Mouse (Mus musculus) G1E (cell line): ENCODE results near the gene Olfr1499. TPM values are rescaled to one million over a fixed set of nuclear protein-coding genes. Genes with fewer than 3 reads are reported as not detected.
"Not testable (repeated sequence)": the region's sequence is repeated elsewhere in the genome, so short reads cannot be mapped to it uniquely, and the experiment has no call there.

Source experiments
- ATAC-seq: 2 replicates; pipeline ENCODE4 v1.8.0; 2016; ENCODE audit warnings: mild to moderate bottlenecking; ENCODE audit not compliant: insufficient number of reproducible peaks, poor library complexity, low FRiP score, severe bottlenecking; ENCODE audit errors: extremely low read depth
- DNase-seq: peaks from one replicate; pipeline ENCODE4 v3.0.0; 2012; ENCODE audit warnings: low spot score
- H3K27me3 ChIP-seq: 2 replicates; pipeline ENCODE4 v1.6.1; 2012; ENCODE audit warnings: mild to moderate bottlenecking, low read length, inconsistent platforms; ENCODE audit not compliant: insufficient read depth
- H3K36me3 ChIP-seq: replicated peaks from 2 replicates; pipeline ENCODE3; 2012; ENCODE audit warnings: mild to moderate bottlenecking, inconsistent platforms
- H3K4me1 ChIP-seq: 2 replicates; pipeline ENCODE4 v1.6.1; 2012; ENCODE audit warnings: low read depth, low read length, inconsistent platforms, mixed read lengths; ENCODE audit not compliant: insufficient read depth
- H3K4me3 ChIP-seq: 2 replicates; pipeline ENCODE4 v1.5.1; 2012; ENCODE audit warnings: low read depth, mild to moderate bottlenecking, inconsistent platforms, low read length, moderate library complexity, mixed read lengths
- H3K9me3 ChIP-seq: replicated peaks from 2 replicates; pipeline ENCODE4 v1.6.1; 2012; ENCODE audit warnings: inconsistent platforms
- CTCF ChIP-seq: IDR thresholded peaks from 2 replicates; pipeline ENCODE4 v1.5.1; 2012; ENCODE audit warnings: low read depth, low read length, inconsistent platforms, mixed read lengths
- GATA1 ChIP-seq: IDR thresholded peaks from 2 replicates; pipeline ENCODE4 v1.6.1; 2012; ENCODE audit warnings: borderline replicate concordance, low read length, inconsistent platforms, mixed read lengths
- GATA2 ChIP-seq: IDR thresholded peaks from 2 replicates; pipeline ENCODE4 v1.6.1; 2012; ENCODE audit warnings: low read depth, low read length, inconsistent platforms, borderline replicate concordance
- POLR2AphosphoS5 ChIP-seq: IDR thresholded peaks from 2 replicates; pipeline ENCODE4 v1.6.1; 2012; ENCODE audit warnings: low read depth, low read length, inconsistent platforms; ENCODE audit not compliant: insufficient replicate concordance
- TAL1 ChIP-seq: conservative IDR thresholded peaks from 2 replicates; pipeline ENCODE4 v1.6.1; 2012; ENCODE audit warnings: low read depth, low read length, inconsistent platforms, mixed read lengths
- polyA plus RNA-seq: library from polyadenylated mRNA; stranded (reverse); fragments of >175 nt; gene quantifications from 2 replicates; pipeline ENCODE4 v1.2.3, GENCODE M21; 2012
- total RNA-seq, 2 experiments: library from RNA; stranded (forward) in 1 of 2; stranded (reverse) in 1 of 2; fragments of 200-1000 nt in 1 of 2; fragments of >200 nt in 1 of 2; fragmentation: Nextera tagmentation in 1 of 2; gene quantifications; 2 replicates each; pipeline ENCODE4 v1.2.3; 2014 to 2017

Olfr1499 gene
- total RNA-seq (2014; fragmentation: Nextera tagmentation) (not detected in 2 replicates), total RNA-seq (2017) (0.46 TPM in 1 of 2 replicates, not detected in the other), polyA plus RNA-seq (not detected in 2 replicates)

- Histone ChIP-seq H3K36me3 (no peaks in the 10 kb centered on the region), H3K4me1 (peaks cover 2% of the 10 kb centered on the region; the same call in 1 of the 2 replicates), H3K27me3 (no peaks in the 10 kb centered on the region), H3K9me3 (no peaks in the 10 kb centered on the region), H3K4me3 (no peak within 1 kb of the TSS)
- TF ChIP-seq CTCF, result no peak
- no peak for TF ChIP-seq POLR2AphosphoS5
- no peak for TF ChIP-seq GATA2
- no peak for TF ChIP-seq GATA1
- no peak for TF ChIP-seq TAL1
- ATAC-seq, result no peak
- DNase-seq, result no peak
Observed at GRCm38 (mm10) chr19:13819347-13819746, at the start of gene Olfr1499. Gene Olfr1499, minus strand, starts transcription at chr19:13819447.

GRCm38 (mm10) chr19:13861495-13861894 lies 42.2 kb upstream of the Olfr1499 start, which contains the start of gene Olfr1502:
Gene Olfr1502, plus strand, starts transcription at chr19:13861795.
- ATAC-seq (no peak), DNase-seq (no peak)
- Histone ChIP-seq H3K4me1 (no peaks in the 10 kb centered on the region), H3K9me3 (no peaks in the 10 kb centered on the region), H3K4me3 (no peak within 1 kb of the TSS), H3K27me3 (no peaks in the 10 kb centered on the region), H3K36me3 (no peaks in the 10 kb centered on the region)
- no peak for TF ChIP-seq CTCF

GRCm38 (mm10) chr19:13850592-13850991 lies 31.3 kb upstream of the Olfr1499 start, which contains the start of gene Olfr1501:
Gene Olfr1501, minus strand, starts transcription at chr19:13850692.
- ATAC-seq, DNase-seq, H3K27me3 ChIP-seq, H3K36me3 ChIP-seq, H3K4me3 ChIP-seq, H3K4me1 ChIP-seq, H3K9me3 ChIP-seq: not testable (repeated sequence)

GRCm38 (mm10) chr19:13830388-13830787 lies 11.1 kb upstream of the Olfr1499 start, which contains the start of gene Olfr1500:
Gene Olfr1500, minus strand, starts transcription at chr19:13830488.
- TF ChIP-seq CTCF (no peak), GATA2 (no peak), GATA1 (no peak), POLR2AphosphoS5 (no peak), TAL1 (no peak)
- no peaks in the 10 kb centered on the region for H3K4me1 ChIP-seq
- no peaks in the 10 kb centered on the region for H3K9me3 ChIP-seq
- H3K27me3 ChIP-seq, result no peaks in the 10 kb centered on the region
- no peak for DNase-seq
- no peak for ATAC-seq
- no peak within 1 kb of the TSS for H3K4me3 ChIP-seq
- H3K36me3 ChIP-seq, result no peaks in the 10 kb centered on the region

DNA sequence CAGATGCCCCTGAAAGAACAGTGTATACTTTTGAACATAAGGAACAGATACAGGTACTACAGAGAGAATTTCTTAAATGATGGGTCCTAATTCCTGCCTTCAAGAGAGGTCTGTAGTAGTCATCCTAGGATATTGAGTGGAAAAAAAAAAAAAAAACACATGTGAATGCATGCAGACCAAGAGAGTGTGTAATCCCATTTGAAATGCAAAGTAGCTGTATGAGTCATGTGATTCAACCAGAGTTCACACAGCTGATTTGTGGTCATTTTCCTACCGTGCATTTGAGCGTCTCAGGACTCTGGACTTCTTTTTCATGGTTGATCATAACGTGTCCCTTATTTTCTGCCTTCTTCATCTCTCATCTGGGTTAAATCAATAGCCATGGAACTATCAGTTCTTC lies 9.2 kb upstream of the Olfr1499 start:
- DNase-seq (no peak), ATAC-seq (no peak)
- H3K4me1 ChIP-seq, result no peaks in the 10 kb centered on the region
- TF ChIP-seq GATA2, result no peak
- TF ChIP-seq GATA1, result no peak
- TF ChIP-seq TAL1, result no peak
- TF ChIP-seq POLR2AphosphoS5, result no peak
- no peak for TF ChIP-seq CTCF
- no peaks in the 10 kb centered on the region for H3K9me3 ChIP-seq
- no peaks in the 10 kb centered on the region for H3K27me3 ChIP-seq
- no peak overlapping the region for H3K4me3 ChIP-seq
- H3K36me3 ChIP-seq, result no peaks in the 10 kb centered on the region

DNA sequence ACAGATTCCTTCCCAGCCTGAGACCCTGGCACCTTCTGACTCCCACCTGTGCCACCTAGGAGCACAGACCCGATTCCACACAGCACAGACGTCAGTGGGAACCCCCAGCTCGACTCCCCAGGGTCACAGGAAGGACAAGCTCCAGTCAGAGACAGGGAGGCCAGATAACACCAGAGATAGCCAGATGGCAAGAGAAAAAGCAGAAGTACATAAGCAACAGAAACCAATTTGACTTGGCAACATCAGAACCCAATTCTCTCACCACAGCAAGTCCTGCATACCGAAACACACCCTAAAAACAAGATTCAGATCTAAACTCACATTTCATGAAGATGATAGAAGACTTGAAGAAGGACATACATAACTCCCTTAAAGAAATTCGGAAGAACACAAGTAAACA lies 1.6 kb upstream of the Olfr1499 start:
- Histone ChIP-seq H3K9me3 (no peaks in the 10 kb centered on the region), H3K4me3 (no peak overlapping the region), H3K27me3 (no peaks in the 10 kb centered on the region), H3K36me3 (no peaks in the 10 kb centered on the region), H3K4me1 (peaks cover 2% of the 10 kb centered on the region; the same call in 1 of the 2 replicates)
- ATAC-seq (no peak), DNase-seq (no peak)
- TF ChIP-seq GATA2 (no peak), CTCF (no peak), GATA1 (no peak), TAL1 (no peak), POLR2AphosphoS5 (no peak)

DNA sequence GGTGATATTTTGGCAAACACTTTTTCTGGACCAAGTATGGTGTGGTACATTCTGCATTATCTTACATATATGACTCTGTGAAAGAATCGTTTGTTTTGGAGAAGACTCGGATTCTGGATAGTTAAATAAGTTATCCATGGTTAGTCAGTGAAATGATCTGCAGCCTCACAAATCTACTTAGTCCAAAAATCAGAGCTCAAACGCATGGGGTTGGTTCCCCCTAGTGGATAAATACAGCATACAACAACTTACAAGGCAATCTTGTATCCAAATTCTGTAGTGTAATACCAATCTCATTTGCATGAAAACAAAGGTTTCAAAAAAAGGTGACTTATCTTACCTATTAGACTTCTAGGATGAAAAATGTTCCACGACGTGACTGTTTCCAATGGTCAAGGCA lies 420 bp downstream of the Olfr1499 start:
- no peaks in the 10 kb centered on the region for H3K27me3 ChIP-seq
- H3K4me1 ChIP-seq, result peaks cover 2% of the 10 kb centered on the region; the same call in 1 of the 2 replicates
- TF ChIP-seq CTCF (no peak), GATA1 (no peak), TAL1 (no peak), POLR2AphosphoS5 (no peak), GATA2 (no peak)
- no peaks in the 10 kb centered on the region for H3K9me3 ChIP-seq
- ATAC-seq (no peak), DNase-seq (no peak)
- H3K4me3 ChIP-seq, result no peak overlapping the region
- no peaks in the 10 kb centered on the region for H3K36me3 ChIP-seq
